Mouse (Mus musculus) left cerebral cortex, adult 8-10 months (tissue): ENCODE data around the gene St3gal3. TPM values are rescaled to one million over a fixed set of nuclear protein-coding genes. Genes with fewer than 3 reads are reported as not detected.

ENCODE experiments used
- DNase-seq, 2 experiments: peaks; one replicate each; pipeline ENCODE4 v3.0.0; 2022; ENCODE audit warnings: low spot score in 2 of 2
- total RNA-seq, 4 experiments: library from RNA; stranded (reverse); gene quantifications; 2 replicates each; pipeline ENCODE4 v1.2.4; 2022

The St3gal3 gene
- total RNA-seq, 4 experiments from 2014 or later = 42.0 to 46.8 (median 44.5) TPM

- no peak for DNase-seq
Observed at GRCm38 (mm10) chr4:118022811-118023210, 111.9 kb downstream of the St3gal3 start.

DNA sequence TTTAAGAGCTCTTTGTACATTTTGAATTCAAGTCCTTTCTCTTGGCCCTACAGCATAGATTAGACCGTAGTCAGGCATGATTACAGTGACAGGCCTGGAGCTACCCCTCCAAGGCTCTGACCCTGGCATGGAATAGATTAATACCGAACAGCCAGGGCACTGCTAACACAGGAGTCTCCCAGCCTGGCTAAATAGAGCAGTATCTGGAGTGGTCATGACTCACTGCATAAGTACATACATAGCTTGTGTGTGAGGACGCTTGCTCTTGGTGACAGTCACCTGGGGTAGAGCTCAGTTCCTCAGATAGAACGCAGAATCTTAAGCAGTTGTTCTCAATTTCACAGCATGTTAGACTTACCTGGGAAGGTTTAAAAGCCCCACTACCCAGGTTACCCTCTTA lies 112.3 kb downstream of the St3gal3 start:
- no peak for DNase-seq

DNA sequence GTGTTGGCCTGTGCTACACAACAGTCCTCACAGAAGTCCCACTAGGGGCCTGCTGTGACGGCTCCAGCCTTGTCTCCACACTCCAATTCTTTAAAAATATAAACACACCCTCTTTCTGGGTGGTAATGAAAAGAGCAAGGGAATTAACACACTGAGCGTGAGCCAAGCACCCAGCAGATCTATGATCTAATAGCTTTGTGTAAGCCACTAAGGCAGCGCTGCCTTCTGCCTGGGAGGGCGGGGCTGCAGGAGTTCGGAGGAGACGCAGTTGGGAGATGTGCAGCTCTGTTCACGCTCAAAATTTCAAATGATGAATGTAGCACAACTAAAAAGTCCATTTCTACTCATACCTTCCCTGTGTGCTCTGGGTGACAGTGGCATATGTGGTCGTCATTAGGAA lies 115.1 kb downstream of the St3gal3 start:
- DNase-seq = no peak

GRCm38 (mm10) chr4:118019218-118019617 lies 115.5 kb downstream of the St3gal3 start:
- DNase-seq = no peak

GRCm38 (mm10) chr4:118017021-118017805 lies 117.5 kb downstream of the St3gal3 start:
- no peak for DNase-seq

DNA sequence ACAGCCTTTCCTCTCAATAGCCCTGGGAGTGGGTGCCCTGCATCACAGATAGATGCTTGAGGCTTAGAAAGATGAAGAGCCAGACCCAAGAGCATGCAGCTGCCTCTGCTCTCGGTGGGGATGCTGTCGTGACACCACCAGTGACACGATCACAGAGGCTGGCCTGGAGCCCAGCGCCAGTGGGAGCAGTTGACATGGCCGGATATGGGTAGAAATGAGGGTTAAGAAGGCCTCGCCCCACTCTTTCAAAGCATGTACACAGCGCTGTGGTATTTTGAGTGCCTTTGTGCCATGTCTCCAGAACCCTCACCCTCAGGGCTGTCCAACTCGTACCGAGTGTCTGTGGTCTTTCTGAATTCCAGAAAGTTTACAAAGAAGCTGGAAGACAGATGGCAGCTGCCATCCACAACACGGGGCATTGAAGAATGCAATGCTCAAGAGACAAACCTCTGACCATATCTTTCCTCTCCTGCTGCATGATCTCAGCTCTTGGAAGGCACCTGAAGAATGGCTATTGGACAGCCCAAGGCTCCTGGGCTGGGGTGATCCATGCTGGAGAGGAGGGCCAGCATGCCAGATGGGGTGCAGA lies 118.3 kb downstream of the St3gal3 start:
- DNase-seq = no peak

GRCm38 (mm10) chr4:118015636-118016035 lies 119.1 kb downstream of the St3gal3 start:
- no peak for DNase-seq

GRCm38 (mm10) chr4:118015126-118015525 lies 119.6 kb downstream of the St3gal3 start:
- DNase-seq = no peak

- no peak for DNase-seq
Observed at GRCm38 (mm10) chr4:118010661-118011173, 124.0 kb downstream of the St3gal3 start.

DNA sequence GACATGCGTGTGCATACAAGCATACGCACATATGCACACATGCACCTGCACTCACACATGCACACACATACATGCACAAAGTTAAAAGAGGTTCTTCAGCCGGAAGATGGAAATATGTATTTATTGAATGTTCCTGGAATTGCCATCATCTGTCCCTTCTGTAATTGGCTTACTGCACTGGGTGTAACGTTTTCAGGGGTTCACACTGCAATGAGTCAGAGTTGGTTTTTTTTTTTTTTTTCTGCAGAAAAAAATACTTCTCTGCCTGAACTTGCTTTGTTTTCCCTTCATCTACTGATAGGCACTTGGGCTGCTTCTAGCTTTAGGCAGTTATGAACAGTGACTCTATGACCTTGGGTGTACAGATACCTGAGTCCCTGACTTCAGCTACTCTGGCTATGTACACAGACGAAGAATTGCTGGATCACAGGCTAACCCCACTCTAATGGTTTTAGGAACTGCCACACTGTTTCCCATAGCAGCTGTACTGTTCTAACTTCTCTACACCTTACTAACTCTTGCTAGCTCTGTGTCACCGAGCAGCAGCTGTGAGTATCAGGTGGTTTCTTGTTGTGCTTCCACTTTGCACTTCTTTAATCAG lies 126.2 kb downstream of the St3gal3 start:
- no peak for DNase-seq

DNA sequence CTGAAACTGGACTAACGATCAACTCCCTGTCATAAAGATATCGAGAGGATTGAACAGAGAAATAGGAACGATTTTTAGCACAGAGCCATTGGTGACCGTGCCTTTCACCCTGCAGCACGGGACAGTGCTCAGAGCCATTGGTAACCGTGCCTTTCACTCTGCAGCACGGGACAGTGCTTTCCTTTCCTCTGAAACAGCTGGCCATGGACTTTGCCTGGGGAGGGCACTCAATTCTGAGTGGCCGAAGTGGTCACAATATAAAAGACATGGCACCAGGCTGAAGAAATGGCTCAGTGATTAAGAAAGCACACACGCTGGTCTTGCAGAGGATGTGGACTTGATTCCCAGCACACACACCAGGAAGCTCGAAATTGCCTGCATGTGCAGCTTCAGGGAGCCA lies 133.4 kb downstream of the St3gal3 start:
- no peak for DNase-seq

DNA sequence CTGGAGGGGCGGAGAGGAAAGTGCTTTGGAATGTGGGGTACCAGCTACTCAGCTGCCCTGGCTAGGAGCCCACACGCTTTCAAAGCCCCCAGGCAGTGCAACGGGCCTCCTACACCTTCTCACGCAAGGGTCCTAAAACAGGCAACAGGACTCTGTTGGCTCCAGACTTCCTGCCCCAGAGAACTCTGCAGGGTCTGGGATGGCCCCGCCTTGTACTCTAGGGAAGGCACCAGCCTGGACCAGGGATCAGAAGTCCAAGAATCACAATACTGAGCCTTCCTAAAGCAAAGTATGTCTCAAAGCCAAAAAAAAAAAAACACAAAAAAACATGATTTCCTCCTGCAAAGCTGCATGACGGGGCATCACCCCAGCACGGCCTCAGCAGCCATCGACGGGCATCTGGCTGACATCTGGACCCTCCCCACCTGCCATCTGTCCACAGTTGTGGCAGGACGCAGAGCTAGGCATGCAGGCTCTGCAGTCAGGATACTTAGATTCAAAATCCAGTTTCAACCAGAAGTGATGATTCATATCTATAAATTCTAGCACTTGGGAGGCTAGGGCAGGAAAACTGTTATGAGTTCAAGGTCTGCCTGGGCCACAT lies 134.0 kb downstream of the St3gal3 start:
- DNase-seq = no peak

DNA sequence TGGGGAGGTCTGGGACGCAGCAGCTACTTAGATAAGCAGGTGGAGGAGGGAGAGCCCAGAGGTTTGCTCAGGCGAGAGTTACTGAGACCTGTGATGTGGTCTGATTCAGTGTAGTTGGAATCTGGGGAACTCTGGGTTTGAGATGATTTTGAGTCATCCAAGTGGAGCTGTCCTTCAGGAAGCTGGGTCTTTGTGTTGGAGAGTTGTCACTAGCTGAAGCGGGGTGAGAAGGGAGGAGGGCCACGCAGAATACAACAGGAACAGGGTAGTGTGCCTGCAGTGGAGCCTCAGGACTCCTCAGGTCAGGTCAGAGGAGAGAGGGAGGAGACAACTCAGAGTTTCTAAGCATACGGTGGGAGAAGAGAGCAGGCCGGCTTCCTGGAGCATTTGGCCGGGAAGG lies 134.8 kb downstream of the St3gal3 start:
- DNase-seq = no peak

DNA sequence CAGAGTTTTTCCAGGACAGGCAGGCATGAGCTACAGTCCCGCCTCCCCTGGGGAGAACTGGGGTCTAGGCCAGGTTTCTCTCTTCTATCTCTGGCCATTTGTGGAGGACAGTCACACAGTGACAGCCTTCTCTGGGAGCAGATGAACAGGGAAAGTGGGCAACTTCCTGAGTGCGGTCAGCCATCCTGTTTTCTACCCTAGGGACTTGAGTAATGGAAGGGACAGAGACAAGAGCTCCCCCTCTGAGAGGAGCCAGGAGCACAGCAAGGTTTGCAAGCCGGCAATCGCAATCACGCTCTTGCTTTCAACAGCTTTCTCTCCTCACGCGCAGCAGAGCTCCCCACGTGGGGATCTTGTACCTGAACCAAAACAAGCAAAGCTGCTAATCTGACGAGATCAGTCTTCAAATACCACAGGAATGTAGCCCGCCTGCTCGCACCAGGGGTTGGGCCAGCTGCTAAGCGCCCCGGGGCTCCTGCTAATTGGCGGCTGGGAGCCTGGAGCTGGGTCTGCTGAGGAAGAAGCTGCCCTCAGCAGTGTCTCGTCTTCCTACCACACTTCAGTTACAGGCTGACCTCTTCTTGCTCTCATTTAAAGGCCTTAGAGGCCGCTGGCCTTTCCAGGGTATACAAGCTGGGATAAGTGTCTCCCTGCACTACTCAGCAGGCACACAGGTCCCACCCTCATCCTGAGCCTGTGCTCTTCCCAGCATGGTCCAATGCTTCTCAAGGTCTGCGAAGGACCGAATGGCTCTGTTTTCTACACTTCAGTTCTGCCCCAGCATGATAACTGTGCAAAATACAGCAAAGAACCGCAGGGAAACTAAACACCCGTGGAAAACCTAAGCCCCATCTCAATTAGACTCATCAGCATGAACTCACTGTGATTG lies 137.1 kb downstream of the St3gal3 start:
- no peak for DNase-seq

GRCm38 (mm10) chr4:117996701-117997100 lies 138.0 kb downstream of the St3gal3 start:
- no peak for DNase-seq

DNA sequence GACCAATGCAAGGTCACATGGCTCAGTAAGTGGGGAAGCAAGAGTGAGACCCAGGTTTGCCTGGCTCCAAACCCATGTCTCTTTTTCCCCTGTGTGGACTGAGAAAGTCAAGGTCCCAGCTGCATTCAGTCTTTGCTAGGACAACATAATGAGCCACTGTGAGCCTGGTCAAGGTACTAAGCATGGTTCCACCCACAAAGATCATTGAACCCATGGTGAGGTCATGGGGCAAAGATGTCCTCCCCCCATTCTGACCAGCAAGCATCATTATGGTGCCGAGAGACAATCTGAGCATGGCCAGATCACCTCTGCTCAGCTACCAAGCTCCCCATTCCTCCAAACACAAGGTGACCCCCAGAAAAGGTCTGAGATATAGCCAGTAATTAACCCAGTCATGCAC lies 139.3 kb downstream of the St3gal3 start:
- no peak for DNase-seq

DNA sequence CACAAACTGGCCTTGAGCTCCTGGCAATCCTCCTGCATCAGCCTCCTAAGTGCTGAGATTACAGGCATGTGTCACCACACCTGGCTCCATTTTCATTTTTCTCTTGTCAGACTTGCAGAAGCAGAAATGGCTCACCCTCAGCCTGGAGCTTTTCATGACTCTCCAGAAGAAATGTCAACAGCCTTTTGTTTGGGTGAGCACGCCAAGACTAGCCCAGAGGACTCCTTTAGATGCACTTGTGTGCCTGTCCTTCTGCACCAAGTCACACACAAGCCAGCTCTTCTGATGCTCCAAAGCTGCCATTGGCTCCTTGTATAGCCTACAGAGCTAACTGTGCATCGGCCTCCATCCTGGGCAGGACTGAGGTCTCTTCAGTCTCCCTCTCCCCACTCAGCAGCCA lies 141.3 kb downstream of the St3gal3 start:
- DNase-seq = no peak

DNA sequence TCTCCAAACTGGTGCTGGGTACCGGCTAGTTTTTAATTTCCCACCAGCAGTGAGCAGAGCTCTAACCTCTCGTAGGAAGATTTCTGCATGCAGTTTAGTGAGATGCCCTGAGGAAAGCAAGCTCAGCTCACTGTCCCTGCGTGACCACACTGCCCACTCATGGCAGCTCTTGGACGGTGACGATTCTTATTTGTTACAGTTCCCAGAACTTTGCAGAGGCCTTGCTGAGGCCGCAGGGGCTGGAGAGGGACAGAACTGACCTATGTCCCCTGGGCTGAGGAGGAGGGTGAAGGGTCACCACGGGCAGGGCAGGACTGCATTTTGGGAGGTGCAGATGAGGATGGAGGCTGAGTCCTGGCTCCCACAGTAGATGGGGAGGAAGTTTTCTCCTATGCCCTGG lies 141.8 kb downstream of the St3gal3 start:
- no peak for DNase-seq

DNA sequence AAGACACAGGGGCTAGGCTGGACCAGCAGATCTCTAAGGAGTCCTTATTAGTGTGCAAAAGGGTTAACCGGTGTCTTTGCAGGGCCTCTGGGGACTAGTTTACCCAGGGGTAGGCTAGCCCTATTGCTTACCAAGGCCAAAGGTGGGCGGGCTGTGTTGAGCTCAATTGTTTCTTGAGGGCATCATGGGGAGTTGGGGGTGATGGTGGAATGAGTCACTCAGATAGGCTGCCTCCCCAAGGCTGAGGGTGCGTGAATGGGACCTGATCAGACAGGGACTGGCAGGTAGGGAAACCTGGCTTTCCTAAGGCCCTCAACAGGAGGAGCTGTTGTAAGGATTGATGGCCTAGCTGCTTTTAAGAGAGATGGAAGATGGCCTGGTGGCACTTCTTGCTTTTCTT lies 142.7 kb downstream of the St3gal3 start:
- no peak for DNase-seq

DNA sequence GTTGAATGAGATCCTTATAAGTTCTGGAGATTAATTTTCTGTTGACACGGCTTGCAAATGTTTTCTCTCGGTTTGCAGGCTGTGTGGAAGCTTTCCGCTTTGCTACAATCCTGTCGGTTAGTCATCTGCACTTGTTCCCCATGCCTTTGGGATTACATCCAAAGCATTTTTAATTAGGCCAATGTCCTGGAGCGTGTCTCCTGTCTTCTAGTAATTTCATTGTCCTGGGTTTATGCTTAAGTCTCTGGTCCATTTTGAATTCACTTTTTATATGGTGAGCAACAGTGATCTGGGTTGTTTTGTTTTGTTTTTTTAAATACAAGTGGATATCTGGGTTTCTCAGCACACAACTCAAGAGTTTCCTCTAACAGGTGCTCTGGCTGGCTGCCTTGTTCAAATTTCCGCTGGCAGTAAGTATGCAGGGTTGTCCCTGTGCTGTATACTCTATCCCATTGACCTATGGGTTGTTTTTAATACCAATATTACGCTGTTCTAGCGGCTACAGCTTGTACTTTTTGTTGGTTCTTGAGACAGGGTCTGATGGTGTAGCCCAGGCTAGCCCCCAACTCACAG lies 143.6 kb downstream of the St3gal3 start:
- DNase-seq = no peak

GRCm38 (mm10) chr4:117990571-117990970 lies 144.1 kb downstream of the St3gal3 start:
- DNase-seq = no peak
